Mouse (Mus musculus) heart, embryonic 11.5 days (tissue): ENCODE measurements around the gene Rad50. TPM values are rescaled to one million over a fixed set of nuclear protein-coding genes. Genes with fewer than 3 reads are reported as not detected.

Experiments
- ATAC-seq: fragments of 200-750 bp; cut with Nextera tagmentation; replicated peaks from 2 replicates; pipeline ENCODE4 v1.8.0; 2017; ENCODE audit warnings: moderate library complexity; ENCODE audit not compliant: insufficient number of reproducible peaks, low FRiP score, low TSS enrichment
- H3K27ac ChIP-seq: fragments of 300-500 bp; sonication (generic); 2 replicates; pipeline ENCODE4 v1.5.1; 2014; ENCODE audit warnings: mild to moderate bottlenecking, low read depth, low read length
- H3K27me3 ChIP-seq: fragments of 300-500 bp; sonication (generic); 2 replicates; pipeline ENCODE4 v1.6.1; 2014; ENCODE audit warnings: mild to moderate bottlenecking, low read length, mixed read lengths; ENCODE audit not compliant: control insufficient read depth, insufficient read depth
- H3K36me3 ChIP-seq: fragments of 300-500 bp; sonication (generic); 2 replicates; pipeline ENCODE4 v1.6.1; 2014; ENCODE audit warnings: mild to moderate bottlenecking, low read length, moderate library complexity, mixed read lengths; ENCODE audit not compliant: control insufficient read depth, insufficient read depth
- H3K4me1 ChIP-seq: fragments of 300-500 bp; sonication (generic); 2 replicates; pipeline ENCODE4 v1.6.1; 2014; ENCODE audit warnings: low read length; ENCODE audit not compliant: control insufficient read depth, insufficient read depth
- H3K4me2 ChIP-seq: fragments of 300-500 bp; sonication (generic); 2 replicates; pipeline ENCODE4 v1.6.1; 2014; ENCODE audit warnings: mild to moderate bottlenecking, moderate library complexity
- H3K4me3 ChIP-seq: fragments of 300-500 bp; sonication (generic); 2 replicates; pipeline ENCODE4 v1.5.1; 2014; ENCODE audit warnings: low read depth, low read length
- H3K9ac ChIP-seq: fragments of 300-500 bp; sonication (generic); 2 replicates; pipeline ENCODE4 v1.6.1; 2014; ENCODE audit warnings: mild to moderate bottlenecking, low read depth, low read length, moderate library complexity
- H3K9me3 ChIP-seq: fragments of 300-500 bp; sonication (generic); replicated peaks from 2 replicates; pipeline ENCODE4 v1.6.1; 2016; ENCODE audit warnings: low read length; ENCODE audit not compliant: control insufficient read depth
- WGBS: fragments of 180-500 bp; shearing (Covaris S2); extraction: QIAGEN DNeasy Blood & Tissue Kit; methylation state at CpG from one replicate; pipeline ENCODE4 v1.1.7; 2014; ENCODE audit not compliant: insufficient replicate concordance; 5-methylcytosine and 5-hydroxymethylcytosine counted together
- polyA plus RNA-seq: library from polyadenylated mRNA; unstranded; fragments of >200 nt; fragmentation: Nextera tagmentation; extraction: Ambion mirVana; gene quantifications from 2 replicates; pipeline ENCODE4 v1.2.1, GENCODE M21; 2014

The Rad50 gene
- polyA plus RNA-seq, 1 experiment from 2014 or later, result 22.4 TPM

DNA sequence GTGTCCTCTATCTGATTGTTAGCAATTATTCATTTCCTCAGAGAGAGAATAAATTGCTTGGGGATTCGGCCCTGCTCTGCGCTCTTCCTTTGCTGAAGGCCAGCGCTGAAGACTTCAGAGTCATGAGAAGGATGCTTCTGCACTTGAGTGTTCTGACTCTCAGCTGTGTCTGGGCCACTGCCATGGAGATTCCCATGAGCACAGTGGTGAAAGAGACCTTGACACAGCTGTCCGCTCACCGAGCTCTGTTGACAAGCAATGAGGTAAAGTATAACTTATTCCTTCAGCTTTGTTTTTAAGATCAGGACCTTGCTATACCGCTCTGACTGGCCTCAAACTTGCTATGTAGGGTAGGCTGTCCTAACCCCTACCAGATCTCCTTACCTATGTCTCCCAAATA lies 13.6 kb upstream of the Rad50 start, which contains the start of gene Il5:
Il5 (plus strand) TSS at position 80 of the 400 bp plus-strand sequence.
- H3K9ac ChIP-seq, result no peak within 1 kb of the TSS
- no peaks in the 10 kb centered on the region for H3K4me1 ChIP-seq
- 81% methylated on average over 6 of the region's 6 CpGs for WGBS
- no peak within 1 kb of the TSS for H3K4me3 ChIP-seq
- H3K27ac ChIP-seq, result no peak within 1 kb of the TSS
- ATAC-seq, result no peak
- H3K36me3 ChIP-seq, result no peaks in the 10 kb centered on the region
- no peaks in the 10 kb centered on the region for H3K27me3 ChIP-seq
- no peak within 1 kb of the TSS for H3K4me2 ChIP-seq
- H3K9me3 ChIP-seq, result no peaks in the 10 kb centered on the region

DNA sequence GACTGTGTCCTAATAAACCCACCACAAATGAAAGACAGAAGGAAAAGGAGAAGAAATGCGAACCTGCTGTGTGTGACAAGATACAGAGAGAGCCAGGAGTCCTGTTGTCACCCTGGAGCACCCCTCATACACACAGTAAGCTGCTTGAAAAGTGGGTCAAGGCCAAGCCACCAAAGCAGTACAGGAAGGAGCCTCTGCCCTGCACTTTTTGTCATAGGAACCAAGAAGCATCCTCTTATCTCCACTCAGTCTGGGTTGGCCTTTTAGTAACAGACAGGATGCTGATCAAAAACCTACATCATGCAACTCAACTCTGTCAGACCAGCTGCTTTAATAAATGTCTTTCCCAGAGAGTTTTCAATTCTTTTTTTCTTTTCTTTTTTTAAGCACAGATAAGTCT lies 12.6 kb upstream of the Rad50 start:
- Histone ChIP-seq H3K4me3 (no peak overlapping the region), H3K27ac (no peak overlapping the region), H3K9me3 (no peaks in the 10 kb centered on the region), H3K27me3 (no peaks in the 10 kb centered on the region), H3K9ac (no peak overlapping the region), H3K36me3 (no peaks in the 10 kb centered on the region), H3K4me1 (no peaks in the 10 kb centered on the region), H3K4me2 (no peak overlapping the region)
- no peak for ATAC-seq
- 71% methylated on average over 1 of the region's 1 CpGs for WGBS

DNA sequence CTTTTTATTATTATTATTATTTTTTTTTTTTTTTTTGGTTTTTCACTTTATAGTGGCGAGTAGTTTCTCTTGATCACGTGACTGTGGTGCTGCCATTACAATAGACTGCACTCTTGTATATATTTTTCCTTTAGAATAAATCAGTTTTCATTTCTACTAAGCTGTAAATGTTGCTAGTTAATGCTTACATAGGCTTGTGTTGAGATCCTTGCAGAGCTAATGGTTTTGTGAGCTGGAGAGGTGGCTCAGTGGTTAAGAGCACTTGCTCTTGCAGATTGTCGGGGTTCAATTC lies 545 bp upstream of the Rad50 start:
- H3K36me3 ChIP-seq, result no peaks in the 10 kb centered on the region
- WGBS, result 83% methylated on average over 3 of the region's 3 CpGs
- no peaks in the 10 kb centered on the region for H3K27me3 ChIP-seq
- peak overlapping the region; percentile 82 for H3K4me2 ChIP-seq
- H3K9ac ChIP-seq, result peak overlapping the region; percentile 87
- H3K4me3 ChIP-seq, result peak overlapping the region; percentile 82
- no peaks in the 10 kb centered on the region for H3K4me1 ChIP-seq
- ATAC-seq, result no peak
- no peak overlapping the region for H3K27ac ChIP-seq
- H3K9me3 ChIP-seq, result no peaks in the 10 kb centered on the region

DNA sequence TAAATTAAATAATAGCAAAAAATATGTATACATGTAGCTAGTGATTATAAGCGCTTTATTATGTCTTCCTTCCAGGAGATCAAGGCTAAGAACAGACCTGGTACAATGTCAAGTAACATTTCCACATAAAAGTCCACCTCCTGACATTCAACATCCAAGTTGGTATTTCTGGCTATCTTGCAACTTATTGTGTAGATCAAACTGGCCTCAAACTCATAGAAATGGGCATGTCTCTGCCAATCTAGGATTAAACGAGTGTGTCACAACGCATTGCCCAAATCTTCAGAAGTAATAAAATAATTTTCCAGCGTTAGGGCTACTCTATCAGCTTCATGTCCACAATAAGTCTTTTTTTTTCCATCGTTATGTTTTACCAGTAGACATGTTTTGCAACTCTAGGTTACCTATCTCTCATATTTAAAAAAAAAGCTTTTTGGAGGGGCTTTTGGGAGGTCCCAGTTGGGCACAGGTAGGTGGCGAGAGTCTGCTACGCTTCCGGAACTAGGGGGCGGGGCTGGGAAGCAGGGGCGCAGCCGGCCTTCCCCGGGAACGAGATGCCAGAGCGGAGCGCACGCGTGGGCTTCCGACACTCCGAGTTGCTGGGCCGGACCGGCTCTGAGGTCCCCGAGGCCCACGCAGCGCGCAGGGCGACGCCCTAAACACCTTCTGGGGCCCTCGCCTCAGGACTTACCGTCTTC lies 734 bp downstream of the Rad50 start:
- Histone ChIP-seq H3K27me3 (no peaks in the 10 kb centered on the region), H3K4me2 (peak overlapping the region; percentile 82), H3K4me3 (peak overlapping the region; percentile 82), H3K9ac (peak overlapping the region; percentile 87), H3K36me3 (0 out of 2 replicates have a peak, but pooled peaks cover 3% of the 10 kb centered on the region), H3K9me3 (no peaks in the 10 kb centered on the region), H3K4me1 (no peaks in the 10 kb centered on the region), H3K27ac (peak overlapping the region; percentile 87)
- ATAC-seq, result peak; percentile 66; the same call in 1 of the 2 replicates
- 7% methylated on average over 29 of the region's 29 CpGs for WGBS

DNA sequence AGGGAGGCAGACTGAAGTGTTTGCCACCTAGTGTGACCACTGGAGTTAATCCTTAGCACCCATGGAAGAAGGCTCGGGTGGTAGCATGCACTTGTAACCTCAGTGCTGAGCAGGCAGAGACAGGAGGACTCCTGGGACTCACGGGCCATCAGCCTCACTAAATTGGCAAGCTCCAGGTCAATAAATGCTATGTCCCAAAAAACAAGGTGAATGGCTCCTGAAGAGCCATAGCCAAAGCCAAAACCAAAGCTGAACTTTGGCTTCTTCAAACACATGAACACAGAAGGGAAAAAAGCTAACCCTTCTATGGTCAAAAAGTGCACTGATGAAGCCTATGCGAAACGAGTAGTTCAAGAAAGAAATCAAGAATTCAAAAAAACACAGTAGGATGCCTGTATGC lies 7.8 kb downstream of the Rad50 start:
- WGBS, result 90% methylated on average over 4 of the region's 4 CpGs
- Histone ChIP-seq H3K4me2 (no peak overlapping the region), H3K9me3 (no peaks in the 10 kb centered on the region), H3K4me3 (no peak overlapping the region), H3K4me1 (no peaks in the 10 kb centered on the region), H3K27ac (no peak overlapping the region), H3K9ac (no peak overlapping the region), H3K27me3 (no peaks in the 10 kb centered on the region), H3K36me3 (peaks cover 20% of the 10 kb centered on the region; the same call in 1 of the 2 replicates)
- ATAC-seq, result no peak

DNA sequence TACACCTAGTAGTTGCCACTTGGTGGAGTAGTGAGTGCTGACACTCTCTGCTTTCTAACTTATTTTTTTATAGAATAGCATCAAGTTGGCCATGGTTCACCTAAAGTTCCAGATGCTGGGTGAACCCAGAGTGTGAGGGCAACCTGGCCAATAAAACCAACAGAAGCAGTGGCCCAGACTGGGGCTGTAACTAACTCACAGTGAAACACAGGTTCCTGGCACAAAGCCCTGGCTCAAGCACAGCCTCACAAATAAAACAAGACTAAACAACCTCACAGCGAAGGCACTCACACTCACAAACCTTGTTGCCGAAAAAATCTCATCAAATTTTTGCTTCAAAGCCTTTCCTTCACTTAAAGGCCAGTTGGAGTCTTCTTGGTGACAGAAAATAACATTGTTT lies 8.6 kb downstream of the Rad50 start:
- 85% methylated on average over 2 of the region's 2 CpGs for whole genome bisulfite sequencing
- Histone ChIP-seq H3K4me2 (no peak overlapping the region), H3K9me3 (no peaks in the 10 kb centered on the region), H3K36me3 (peaks cover 20% of the 10 kb centered on the region; the same call in 1 of the 2 replicates), H3K4me3 (no peak overlapping the region), H3K27ac (no peak overlapping the region), H3K4me1 (no peaks in the 10 kb centered on the region), H3K9ac (no peak overlapping the region), H3K27me3 (no peaks in the 10 kb centered on the region)
- no peak for ATAC-seq

DNA sequence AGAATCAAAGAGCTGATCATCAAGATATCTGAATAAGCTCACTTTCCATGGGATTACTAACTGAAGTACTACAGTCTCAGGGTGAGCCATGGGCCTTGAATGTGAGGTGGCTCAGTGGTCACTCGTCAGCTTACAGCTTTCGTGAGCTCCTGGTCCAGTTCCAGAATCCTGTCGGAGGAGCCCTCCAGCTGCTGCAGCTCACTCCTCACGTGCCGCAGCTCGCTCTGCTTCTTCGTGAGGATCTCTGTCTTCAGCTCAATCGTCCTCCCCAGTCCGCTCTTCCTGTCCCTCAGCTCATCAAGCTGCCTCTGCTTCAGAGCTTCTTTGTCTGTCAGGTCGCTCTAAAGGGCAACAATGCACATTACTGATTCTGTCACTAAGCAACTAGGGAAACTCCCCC lies 15.1 kb downstream of the Rad50 start:
- Histone ChIP-seq H3K9me3 (no peaks in the 10 kb centered on the region), H3K27me3 (no peaks in the 10 kb centered on the region), H3K9ac (no peak overlapping the region), H3K4me2 (no peak overlapping the region), H3K27ac (no peak overlapping the region), H3K4me1 (no peaks in the 10 kb centered on the region), H3K36me3 (peaks cover 6% of the 10 kb centered on the region; the same call in 1 of the 2 replicates), H3K4me3 (no peak overlapping the region)
- 65% methylated on average over 10 of the region's 10 CpGs for WGBS
- ATAC-seq, result no peak

DNA sequence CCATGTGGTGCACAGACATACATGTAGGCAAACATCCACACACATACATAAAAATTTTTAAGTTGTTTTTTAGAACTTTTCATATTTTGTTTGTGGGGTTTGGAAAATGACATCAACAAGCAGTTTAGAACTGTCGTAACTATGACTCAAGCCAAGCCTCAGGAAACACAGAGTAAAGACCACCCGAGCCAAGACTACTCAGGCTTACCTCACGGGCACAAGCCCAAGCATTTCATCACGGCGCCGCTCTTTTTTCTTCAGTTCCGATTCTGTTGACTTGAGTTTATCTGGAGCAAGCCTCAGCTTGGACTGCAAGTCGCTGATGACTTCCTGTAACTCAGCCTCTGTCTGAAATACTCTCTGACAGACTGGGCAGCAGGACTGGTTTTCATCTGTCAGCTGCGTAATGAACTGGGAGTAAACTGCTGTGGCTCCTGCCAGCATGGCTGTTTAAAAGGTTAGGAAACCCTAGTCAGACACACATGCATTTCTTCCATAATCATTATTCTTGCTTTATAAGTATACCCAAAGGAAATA lies 24.1 kb downstream of the Rad50 start:
- Histone ChIP-seq H3K4me2 (no peak overlapping the region), H3K27ac (peak overlapping the region; percentile 10; the same call in 1 of the 2 replicates), H3K9me3 (no peaks in the 10 kb centered on the region), H3K9ac (no peak overlapping the region), H3K36me3 (peaks cover 2% of the 10 kb centered on the region), H3K4me3 (no peak overlapping the region), H3K4me1 (peaks cover 9% of the 10 kb centered on the region), H3K27me3 (no peaks in the 10 kb centered on the region)
- WGBS, result 57% methylated on average over 9 of the region's 9 CpGs
- ATAC-seq, result no peak

DNA sequence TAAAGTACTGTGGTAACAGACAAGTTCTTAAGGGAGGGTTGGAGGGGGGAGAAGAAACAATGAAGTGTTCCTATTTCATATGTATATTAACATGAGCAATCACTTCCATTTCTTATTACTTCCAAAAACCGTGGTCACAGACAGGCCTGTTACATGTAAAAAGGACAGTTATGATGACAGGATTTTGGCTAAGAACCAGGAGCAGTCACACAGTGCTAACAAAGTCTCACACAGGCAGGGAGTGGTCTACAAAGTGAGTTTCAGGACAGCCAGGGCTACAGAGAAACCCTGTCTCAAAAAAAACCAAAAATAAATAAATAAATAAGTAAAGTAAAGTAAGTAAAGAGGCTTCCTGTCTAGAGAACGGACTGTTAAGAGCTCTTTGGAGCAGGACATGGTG lies 24.9 kb downstream of the Rad50 start:
- WGBS, result 53% methylated on average over 2 of the region's 2 CpGs
- H3K9ac ChIP-seq, result no peak overlapping the region
- 0 out of 2 replicates have a peak overlapping the region, but pooled peaks have one; percentile 10 for H3K27ac ChIP-seq
- no peak for ATAC-seq
- no peaks in the 10 kb centered on the region; the same call in none of the 2 replicates for H3K36me3 ChIP-seq
- H3K27me3 ChIP-seq, result no peaks in the 10 kb centered on the region
- no peak overlapping the region for H3K4me2 ChIP-seq
- H3K4me3 ChIP-seq, result no peak overlapping the region
- H3K4me1 ChIP-seq, result peaks cover 9% of the 10 kb centered on the region
- no peaks in the 10 kb centered on the region for H3K9me3 ChIP-seq
